Mouse (Mus musculus): ENCODE data around the gene Gm48552. TPM values are rescaled to one million over a fixed set of nuclear protein-coding genes. Genes with fewer than 3 reads are reported as not detected.

The Gm48552 gene
- total RNA-seq, 2 experiments from 2014 or later = 2.7 to 5.9 TPM

DNA sequence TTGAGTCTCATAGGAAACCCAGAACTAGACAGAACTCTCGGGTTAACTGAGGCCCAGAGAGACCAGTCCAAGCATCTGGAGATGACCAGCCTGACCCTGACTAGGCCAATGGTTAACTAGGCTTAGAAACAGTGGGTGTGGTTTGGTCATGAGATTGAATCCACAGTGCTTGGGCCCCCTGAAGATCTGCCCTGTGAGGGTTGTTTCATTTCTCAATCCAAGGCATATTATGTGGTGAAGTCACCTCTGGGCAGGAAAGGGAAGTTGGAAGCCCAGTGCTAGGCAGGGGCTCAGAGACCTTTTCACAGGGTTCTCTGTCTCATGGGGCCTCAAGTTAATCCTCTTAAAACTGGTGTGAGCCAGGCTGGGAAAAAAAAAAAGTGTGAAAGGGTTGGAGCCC lies 30.0 kb upstream of the Gm48552 start:
- intact Hi-C loops (cut with DNase I) = no loop called here

DNA sequence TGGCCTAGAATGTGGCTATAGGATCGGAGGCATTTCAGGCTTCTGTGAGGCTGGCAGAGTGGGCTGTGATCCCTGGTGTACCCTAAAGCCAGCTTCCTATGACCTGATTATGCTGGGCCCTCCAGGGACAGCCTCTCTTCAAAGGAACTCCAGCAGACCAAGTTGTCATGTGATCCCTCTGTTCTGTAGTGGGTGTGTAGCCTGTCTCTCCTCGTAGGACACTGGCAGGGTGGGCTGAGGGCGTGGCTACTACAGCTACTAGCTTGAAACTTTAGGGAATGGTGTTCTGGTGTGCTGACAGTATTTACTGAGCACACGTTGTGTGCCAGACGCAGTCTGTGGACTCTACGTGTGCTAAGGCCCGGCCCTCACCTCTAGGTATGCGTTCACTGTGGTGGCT lies 28.1 kb upstream of the Gm48552 start:
- intact Hi-C loops (cut with DNase I) = no loop called here
- no peak for DNase-seq

More for the DNA sequence above, 30.0 kb upstream of the Gm48552 start:
- DNase-seq = no peak

DNA sequence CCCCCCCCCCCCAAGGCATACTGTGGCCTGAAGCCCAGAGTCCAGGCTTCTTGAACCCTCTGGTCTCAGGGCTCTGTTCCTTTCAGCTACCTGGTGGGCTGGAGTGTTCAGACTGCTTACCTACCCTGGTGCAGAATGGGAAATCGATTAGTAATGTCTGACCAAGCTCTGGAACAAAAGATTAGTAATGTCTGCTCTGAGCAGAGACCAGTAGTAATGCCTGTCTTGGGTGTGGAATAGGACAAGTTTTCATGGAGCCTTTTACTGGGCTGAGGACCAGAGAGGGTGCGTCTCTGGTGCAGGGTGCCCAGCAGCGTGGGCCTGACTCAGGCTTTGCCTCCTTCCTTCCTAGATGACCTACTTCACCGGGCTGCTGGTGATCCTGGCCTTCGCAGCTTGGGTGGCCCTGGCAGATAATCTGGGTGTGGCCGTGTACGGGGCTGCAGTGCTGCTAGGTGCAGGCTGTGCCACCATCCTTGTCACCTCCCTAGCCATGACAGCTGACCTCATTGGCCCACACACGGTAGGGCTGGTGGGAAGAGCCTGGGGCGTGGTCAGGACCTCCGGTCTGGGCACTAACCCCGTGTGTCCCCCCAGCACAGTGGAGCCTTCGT lies 26.4 kb upstream of the Gm48552 start:
- no peak for DNase-seq
- intact Hi-C loops (cut with DNase I) = no loop called here

DNA sequence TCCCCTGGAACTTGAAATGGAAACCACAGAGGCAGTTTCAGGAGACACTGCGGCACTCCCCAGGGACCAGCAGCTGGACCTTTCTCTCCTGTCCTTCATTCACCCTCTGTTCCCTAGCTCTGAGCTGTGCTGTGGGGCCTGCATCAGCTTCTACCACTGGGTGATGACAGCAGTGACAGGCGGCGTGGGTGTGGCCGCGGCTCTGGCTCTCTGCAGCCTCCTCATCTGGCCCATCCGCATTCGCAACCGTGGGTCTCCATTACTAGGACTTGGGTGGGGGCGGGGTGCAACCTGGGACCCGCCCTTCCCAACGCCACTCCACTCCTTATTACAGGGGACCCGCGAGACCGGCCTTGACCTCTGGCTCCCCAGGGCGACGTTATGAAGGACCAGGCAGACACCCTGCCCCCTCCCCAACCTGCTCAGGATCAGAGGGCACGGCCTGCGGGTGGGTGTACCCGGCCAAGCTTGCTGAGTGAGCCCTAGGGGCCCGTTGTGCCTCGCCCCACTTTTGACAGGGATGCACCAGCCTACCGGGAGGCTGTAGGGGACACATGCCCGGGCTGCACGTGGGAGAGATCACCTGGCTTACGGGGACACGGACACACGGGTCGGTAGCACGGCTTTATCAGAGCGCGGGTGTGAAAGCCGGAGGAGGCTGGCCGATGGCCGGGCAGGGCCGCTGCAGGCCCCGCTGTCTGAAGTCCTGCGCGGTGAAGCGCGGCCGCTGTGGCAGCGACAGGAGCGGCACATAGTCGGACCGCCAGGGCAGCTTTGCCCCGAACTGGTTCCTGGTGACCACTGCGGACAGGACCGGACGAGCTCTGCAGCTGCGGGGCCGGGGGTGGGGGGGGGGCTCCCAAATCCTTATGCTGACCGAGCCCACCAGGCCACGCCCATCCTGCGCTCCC lies 25.1 kb upstream of the Gm48552 start:
- no peak for DNase-seq
- intact Hi-C loops (cut with DNase I) = no loop called here

DNA sequence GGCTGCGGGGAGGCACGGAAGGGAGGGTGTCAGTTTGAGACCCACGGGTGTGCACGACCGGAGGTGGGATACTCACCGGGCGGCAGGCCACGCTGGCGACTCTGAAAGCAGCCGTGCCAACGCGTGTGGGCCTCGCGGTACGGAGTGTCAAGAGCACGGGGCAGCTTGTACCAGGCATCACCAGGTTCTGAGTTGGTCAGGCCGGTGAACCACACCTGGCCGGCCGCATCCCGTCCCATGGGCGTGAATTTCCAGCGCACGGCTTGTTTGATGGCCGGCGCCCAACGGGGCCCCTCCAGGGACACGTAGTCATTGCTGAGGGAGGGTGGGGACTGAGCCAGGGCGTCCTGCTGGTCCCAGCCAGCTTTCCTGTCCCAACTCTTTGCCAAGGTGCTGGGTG lies 24.1 kb upstream of the Gm48552 start:
- DNase-seq = no peak
- intact Hi-C loops (cut with DNase I) = no loop called here

DNA sequence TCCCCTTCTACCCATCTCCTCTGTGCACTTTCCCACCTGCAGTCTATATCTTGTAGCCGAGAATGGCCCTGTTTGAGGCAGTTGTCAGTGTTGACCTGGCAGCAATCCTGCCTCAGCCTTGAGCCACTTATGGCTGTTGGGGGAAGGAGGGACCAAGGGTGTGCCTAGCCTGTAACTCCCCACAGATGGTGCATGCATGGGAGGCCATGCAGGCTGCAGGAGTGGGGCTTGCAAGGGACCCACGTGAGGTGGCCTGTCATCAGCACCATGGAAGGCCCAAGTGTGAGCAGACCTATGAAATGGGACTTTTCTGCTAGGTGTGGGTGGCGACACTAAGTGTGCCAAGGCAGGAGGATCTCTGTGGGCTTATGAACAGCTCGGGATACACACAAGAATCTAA lies 23.7 kb upstream of the Gm48552 start:
- DNase-seq = no peak

DNA sequence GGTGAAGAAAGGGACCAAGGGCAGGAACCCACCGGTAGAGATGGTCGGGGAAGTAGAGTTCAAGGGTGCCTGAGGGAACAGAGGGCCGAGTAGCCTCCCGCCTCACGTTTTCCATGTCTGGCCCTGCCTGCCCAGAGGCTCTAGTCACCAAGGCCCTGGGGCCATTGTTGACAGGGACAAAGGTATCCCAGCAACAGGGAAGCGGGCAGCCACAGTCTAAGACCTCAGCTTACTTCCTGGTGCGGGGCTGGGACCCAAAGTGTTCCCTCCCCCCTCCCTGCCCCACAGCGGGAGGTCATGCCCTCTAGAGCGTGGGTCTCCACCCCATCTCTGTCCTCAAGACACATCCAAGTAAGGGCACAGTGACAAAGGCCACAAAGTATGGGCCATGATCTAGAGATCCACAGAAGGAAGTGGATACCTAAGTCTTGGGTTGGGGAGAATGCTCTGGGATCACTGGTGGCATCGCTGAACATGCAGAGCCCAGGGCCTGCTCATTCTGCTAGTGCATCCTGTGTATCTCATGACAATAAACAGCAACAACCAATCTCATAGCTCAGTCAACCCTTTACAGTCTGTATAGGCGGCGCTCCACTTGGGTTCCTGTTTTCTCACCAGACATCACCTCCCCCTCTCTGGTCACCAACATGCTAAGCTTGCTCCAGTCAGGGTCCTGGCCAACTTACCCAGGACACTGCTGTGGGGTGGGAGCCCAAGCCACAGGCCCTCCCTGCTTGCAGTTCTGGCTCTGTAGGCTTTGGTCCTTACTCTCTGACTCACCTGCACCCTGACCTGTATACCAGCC lies 22.9 kb upstream of the Gm48552 start, which contains the start of gene 4930404N11Rik:
Gene 4930404N11Rik (minus strand): TSS at position 145 of the 805 bp plus-strand sequence.
- intact Hi-C loops (cut with DNase I) = no loop called here
- no peak for DNase-seq

More for the DNA sequence above, 23.7 kb upstream of the Gm48552 start:
- intact Hi-C loops (cut with DNase I) = no loop called here

DNA sequence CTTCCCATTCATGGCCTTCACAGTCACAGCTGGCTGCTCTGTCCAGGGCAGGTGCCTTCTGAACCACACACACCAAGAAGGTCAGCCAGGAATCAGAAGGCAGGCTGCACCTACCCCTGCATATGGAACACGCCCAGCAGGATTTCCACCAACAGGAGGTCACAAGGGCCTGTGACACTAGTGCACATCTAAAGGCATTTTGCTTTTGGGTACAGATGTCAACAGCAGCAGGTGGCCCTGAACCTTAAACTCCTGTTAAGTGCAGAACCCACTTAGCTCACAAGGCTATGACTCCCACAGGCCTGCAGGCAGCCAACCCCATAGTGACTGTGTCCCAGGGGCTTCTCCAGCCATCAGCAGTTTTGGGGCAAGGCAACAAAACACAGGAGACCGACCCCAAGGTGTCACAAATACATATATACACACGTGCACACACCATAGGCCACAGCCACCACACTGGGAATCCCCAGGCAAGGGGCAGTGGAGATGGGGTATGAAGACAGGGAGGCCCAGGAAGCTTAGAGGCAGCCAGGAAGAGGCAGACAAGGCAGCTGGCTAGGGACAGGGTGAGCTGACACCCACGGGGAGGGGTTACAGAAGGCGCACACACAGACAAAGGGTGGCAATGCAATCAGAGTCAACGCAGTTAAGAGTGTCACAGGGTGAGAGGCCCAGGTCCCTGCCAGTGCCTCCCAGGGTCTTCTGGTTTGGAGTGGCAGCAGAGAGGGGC lies 22.2 kb upstream of the Gm48552 start:
- DNase-seq = no peak
- intact Hi-C loops (cut with DNase I) = no loop called here

DNA sequence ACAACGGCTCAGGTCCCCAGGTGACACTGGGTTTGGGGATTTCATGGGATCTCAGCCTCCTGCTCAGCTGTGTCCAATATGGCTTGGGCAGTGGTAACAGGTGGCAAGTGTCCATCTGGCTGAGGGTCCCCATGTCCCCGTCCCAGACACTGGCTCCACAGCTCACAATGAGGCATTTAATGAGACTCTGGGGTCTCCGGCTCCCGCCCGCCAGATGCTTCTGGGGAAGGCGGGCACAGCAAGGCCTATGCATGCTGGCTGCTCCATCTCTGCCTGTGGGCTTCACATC lies 21.7 kb upstream of the Gm48552 start:
- DNase-seq = no peak
- intact Hi-C loops (cut with DNase I) = no loop called here

DNA sequence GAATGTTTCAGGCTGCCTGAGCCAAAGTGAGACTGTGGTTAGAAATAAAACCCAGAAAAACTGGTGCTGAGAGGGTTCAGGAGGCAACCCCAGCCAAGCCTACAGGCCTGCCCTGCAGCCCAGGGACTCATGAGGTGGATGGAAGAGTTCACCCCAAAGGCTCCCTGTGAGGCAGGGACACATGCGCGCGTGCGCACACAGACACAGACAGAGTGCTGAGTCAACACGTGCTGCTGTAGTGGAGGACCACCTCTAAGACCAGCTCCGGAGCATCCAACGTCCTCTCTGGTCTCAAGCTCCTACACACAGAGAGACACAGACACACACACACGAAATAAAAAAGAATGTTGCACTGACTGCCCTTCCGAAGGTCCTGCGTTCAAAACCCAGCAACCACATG lies 13.5 kb upstream of the Gm48552 start:
- intact Hi-C loops (cut with DNase I) = no loop called here
- no peak for DNase-seq

DNA sequence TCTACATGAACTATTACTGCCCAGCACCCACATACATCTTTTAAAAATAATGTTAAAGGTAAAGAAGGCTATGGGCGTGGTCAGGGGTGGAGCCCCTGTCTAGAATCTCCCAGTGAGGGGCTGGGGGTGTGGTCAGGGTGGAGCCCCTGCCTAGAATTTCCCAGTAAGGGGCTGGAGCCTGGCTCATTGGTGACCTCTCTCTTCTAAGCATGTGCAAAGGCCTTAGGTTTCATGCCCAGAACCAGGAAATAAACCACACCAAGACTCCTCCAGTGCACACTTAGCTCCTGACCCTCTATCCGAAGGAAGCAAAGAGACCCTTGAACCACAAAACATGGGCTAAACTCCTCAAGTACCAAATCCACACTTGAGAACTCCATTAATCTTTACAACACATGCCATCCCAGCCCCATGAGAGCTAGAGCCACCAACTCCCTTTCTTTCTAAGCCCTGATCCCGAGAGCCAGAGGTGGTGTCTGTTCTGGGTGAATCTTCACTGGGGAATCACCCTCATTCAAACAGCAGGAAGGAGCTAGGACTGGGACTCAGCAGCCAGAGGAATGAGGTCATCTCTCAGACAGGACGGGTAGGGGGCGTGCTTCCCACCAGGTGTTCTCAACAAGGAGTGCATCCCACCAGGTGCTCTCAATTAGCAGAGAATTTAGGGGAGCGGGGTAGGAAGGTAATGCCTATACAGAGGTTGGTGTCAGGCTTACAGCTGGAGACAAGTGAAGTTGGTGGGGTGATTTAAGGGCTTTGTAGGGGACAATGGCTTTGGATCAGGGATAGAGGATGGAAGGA lies 12.0 kb upstream of the Gm48552 start:
- intact Hi-C loops (cut with DNase I) = no loop called here
- no peak for DNase-seq

DNA sequence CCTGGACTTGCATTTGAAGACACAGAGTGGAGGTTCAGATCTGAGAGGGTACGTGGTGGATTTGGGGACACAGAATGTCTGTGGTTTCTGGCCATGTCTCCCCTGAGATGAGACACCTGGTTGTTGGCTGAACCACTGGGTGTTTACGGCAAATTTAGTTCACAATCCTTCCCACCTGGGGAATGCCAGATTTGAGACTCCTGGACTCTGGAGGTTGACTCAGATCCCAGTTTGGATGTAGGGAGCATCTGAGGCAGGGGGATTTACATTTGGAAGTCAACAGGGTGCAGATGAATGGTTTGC lies 11.5 kb upstream of the Gm48552 start:
- intact Hi-C loops (cut with DNase I) = no loop called here

DNA sequence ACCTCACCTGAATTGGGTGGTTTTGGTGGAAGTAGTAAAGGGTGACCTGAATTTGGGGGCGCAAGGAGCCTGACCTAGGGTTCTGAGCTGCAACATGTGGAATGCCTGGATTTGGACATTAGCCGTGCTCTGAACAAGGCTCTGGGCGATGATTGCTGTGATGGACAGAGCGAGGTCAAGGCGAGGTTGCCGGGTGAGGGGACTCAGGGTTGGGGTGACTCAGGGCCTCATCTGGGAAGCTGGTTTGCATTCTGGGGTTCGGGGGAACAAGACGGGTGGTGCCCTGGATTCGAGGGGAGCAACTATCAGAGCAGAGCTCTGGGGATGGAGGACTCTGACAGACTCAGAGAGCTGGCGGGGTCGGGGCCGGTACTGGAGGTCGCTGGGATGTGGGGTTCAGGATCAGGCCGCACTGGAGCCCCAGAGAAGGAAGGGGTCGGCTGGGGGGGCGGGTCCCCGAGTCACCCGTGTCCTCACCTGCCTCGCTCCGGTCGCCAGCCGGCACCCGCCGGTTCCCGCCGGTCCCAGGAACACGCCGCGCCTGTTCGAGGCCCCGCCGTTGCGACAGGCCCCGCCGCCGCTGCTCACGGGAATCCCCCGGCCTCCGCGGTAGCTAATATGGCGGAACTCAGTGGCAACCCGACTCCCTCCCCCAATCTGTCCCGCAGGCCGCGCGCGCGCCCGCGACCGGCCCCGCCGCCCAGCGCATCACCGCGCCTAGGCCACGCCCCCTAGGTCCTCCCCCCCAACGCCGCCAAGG lies 10.8 kb upstream of the Gm48552 start, which contains the start of gene Fzr1:
Gene Fzr1 (minus strand): TSS at position 724 of the 760 bp plus-strand sequence.
- no peak for DNase-seq
- intact Hi-C loops (cut with DNase I) = no loop called here

More for the DNA sequence above, 11.5 kb upstream of the Gm48552 start:
- no peak for DNase-seq

DNA sequence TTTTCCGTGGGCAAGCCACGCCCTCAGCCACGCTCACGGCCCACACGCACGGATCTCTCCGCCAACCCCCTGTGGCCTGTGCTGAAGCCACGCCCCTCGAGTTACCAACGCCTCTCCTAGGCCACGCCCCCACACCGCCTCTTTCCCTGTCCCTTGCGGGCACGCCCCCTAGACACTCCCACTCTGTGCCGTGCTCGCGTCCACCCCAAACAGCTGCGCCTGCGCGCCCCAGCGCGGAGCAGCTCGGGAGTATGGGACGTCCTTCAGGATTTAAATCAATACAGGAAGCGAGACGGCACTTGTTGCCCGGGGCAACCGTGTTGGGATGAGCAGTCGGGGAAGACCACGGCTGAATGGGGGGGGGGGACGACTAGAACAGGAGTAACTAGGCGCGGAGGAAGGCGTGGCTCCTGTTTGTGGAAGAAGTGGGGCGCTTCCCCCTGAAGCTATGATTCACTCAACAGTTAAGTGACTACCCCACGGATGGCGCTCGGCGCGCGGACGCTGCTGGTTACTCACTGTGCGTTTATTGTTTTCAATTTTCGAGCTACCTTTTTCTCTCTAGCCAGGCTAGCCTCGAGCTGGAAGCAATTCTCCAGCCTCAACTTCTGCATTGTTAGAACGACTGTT lies 10.1 kb upstream of the Gm48552 start:
- peak; percentile 100 for DNase-seq
- intact Hi-C loops (cut with DNase I) = no loop called here

DNA sequence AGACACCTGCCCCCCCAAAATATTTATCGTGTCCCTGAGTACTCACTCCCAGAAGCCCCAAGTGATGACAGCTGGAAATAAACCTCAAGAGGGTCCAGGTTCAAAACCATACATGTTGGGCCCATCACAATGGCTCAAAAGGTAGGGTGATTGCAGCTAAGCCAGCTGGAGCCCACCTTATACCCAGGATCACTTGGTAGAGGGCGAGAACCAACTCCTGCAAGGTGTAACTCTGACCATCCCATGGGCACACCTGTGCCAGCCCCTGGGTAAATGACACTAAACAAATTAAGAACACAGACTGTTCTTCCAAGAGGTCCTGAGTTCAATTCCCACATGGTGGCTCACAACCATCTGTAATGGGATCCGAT lies 9.6 kb upstream of the Gm48552 start:
- intact Hi-C loops (cut with DNase I) = no loop called here
- DNase-seq = no peak

DNA sequence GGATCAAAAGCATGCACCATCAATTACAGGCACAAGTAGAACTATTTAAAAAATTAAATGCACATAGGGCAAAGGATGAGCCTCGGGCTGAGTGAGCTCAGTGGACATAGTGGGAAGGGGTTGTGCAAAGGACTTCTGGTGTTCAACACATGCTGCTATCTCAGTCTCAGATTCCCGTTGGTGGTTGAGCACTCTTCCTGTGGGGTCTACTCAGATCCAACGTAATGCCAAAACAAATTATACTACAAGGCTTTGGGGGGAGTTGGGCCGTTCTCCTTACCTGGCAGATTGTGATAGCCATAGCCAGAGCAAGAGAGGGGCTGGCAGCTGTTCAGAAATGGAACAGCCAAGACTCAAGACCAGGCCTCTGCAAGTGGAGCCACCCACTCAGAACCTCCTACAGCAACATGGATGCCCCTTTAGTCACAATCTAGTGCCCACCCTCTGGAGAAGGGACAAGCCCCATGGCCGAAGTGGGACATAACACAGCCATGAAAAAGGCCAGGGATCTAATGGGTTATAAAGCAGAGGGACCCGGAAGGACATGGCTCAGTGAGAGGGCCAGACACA lies 8.9 kb upstream of the Gm48552 start:
- DNase-seq = no peak
- intact Hi-C loops (cut with DNase I) = no loop called here

DNA sequence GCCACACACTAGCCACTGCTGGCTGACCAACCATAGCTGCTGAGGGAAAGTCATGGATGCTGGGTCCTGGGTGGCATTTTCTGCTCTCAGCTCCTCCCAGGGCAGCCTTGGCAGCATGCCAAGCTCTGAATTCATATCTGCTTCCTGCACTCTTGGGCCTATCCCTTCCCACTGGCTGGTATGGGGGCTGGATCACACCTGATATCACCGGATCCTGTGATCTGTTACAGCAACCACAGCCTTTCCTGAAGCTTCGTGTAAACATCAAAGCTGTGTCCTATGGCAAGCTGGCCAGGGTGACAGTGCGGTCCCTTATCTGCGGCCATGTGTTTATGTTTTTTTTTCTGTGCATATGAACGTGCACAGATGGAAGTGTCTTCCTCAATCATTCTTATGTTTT lies 6.8 kb upstream of the Gm48552 start:
- intact Hi-C loops (cut with DNase I) = no loop called here
- no peak for DNase-seq

DNA sequence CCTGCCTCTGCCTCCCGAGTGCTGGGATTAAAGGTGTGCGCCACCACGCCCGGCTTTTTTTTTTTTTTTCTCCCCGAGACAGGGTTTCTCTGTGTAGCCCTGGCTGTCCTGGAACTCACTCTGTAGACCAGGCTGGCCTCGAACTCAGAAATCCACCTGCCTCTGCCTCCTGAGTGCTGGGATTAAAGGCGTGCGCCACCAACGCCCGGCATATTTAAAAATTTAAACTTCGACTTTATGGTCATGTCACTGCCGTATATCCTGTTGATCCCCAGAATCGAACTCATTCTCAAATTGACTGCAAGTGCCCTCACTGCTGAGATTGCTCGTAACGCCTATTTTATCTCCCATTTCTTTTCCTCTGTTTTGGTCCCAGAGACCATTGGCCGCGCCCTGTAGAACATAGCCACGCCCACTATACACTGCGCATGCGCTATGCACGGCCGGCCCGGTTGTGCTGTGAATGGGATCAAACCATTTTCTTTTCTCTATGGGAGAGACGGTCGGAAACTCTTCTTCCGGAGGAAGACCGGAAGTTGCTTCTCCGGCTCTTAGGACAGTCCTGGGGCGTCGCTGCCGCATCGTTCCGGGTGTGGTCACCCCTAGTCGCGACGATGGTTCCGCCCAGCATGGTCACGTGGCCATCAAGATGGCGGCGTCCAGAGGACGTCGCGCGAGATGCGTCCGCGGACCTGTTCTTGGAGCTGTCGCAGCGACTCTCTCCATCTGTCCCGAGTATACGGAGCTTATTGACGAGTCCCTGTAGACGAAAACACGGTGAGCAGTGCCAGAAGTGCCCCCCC lies 4.8 kb upstream of the Gm48552 start, which contains the start of the genes Dohh and Gm48551:
Gene Dohh (plus strand): TSS at position 627 of the 803 bp plus-strand sequence.
Gene Gm48551 (plus strand): TSS at position 665 of the 803 bp plus-strand sequence.
- DNase-seq = peak; percentile 100
- intact Hi-C loops (cut with DNase I) = no loop called here
